Mouse (Mus musculus) midbrain, embryonic 15.5 days (tissue): ENCODE results near the gene Nhej1. TPM values are rescaled to one million over a fixed set of nuclear protein-coding genes. Genes with fewer than 3 reads are reported as not detected.

ENCODE experiments used
- ATAC-seq: fragments of 200-750 bp; cut with Nextera tagmentation; replicated peaks from 2 replicates; pipeline ENCODE4 v1.8.0; 2017; ENCODE audit warnings: moderate TSS enrichment
- H3K27ac ChIP-seq: fragments of 300-500 bp; sonication (generic); 2 replicates; pipeline ENCODE4 v1.5.1; 2015; ENCODE audit warnings: mild to moderate bottlenecking, inconsistent platforms
- H3K27me3 ChIP-seq: fragments of 300-500 bp; sonication (generic); replicated peaks from 2 replicates; pipeline ENCODE4 v1.6.1; 2015; ENCODE audit warnings: inconsistent platforms
- H3K36me3 ChIP-seq: fragments of 300-500 bp; sonication (generic); replicated peaks from 2 replicates; pipeline ENCODE4 v1.6.1; 2015; ENCODE audit warnings: inconsistent platforms
- H3K4me1 ChIP-seq: fragments of 300-500 bp; sonication (generic); 2 replicates; pipeline ENCODE4 v1.6.1; 2015; ENCODE audit warnings: inconsistent platforms
- H3K4me2 ChIP-seq: fragments of 300-500 bp; sonication (generic); 2 replicates; pipeline ENCODE4 v1.6.1; 2015; ENCODE audit warnings: inconsistent platforms, mild to moderate bottlenecking, moderate library complexity
- H3K4me3 ChIP-seq: fragments of 300-500 bp; sonication (generic); 2 replicates; pipeline ENCODE4 v1.5.1; 2015; ENCODE audit warnings: mild to moderate bottlenecking, inconsistent platforms
- H3K9ac ChIP-seq: fragments of 300-500 bp; sonication (generic); 2 replicates; pipeline ENCODE4 v1.6.1; 2015; ENCODE audit warnings: mild to moderate bottlenecking, inconsistent platforms
- H3K9me3 ChIP-seq: fragments of 300-500 bp; sonication (generic); 2 replicates; pipeline ENCODE4 v1.6.1; 2016; ENCODE audit warnings: inconsistent platforms
- WGBS: fragments of 180-500 bp; shearing (Covaris S2); methylation state at CpG from one replicate; pipeline ENCODE4 v1.1.7; 2015; ENCODE audit warnings: mixed read lengths; 5-methylcytosine and 5-hydroxymethylcytosine counted together
- polyA plus RNA-seq: library from polyadenylated mRNA; unstranded; fragments of >200 nt; fragmentation: Nextera tagmentation; extraction: Ambion mirVana; gene quantifications from 2 replicates; pipeline ENCODE4 v1.2.1, GENCODE M21; 2015

The Nhej1 gene
- polyA plus RNA-seq, 1 experiment from 2014 or later = 5.1 TPM

DNA sequence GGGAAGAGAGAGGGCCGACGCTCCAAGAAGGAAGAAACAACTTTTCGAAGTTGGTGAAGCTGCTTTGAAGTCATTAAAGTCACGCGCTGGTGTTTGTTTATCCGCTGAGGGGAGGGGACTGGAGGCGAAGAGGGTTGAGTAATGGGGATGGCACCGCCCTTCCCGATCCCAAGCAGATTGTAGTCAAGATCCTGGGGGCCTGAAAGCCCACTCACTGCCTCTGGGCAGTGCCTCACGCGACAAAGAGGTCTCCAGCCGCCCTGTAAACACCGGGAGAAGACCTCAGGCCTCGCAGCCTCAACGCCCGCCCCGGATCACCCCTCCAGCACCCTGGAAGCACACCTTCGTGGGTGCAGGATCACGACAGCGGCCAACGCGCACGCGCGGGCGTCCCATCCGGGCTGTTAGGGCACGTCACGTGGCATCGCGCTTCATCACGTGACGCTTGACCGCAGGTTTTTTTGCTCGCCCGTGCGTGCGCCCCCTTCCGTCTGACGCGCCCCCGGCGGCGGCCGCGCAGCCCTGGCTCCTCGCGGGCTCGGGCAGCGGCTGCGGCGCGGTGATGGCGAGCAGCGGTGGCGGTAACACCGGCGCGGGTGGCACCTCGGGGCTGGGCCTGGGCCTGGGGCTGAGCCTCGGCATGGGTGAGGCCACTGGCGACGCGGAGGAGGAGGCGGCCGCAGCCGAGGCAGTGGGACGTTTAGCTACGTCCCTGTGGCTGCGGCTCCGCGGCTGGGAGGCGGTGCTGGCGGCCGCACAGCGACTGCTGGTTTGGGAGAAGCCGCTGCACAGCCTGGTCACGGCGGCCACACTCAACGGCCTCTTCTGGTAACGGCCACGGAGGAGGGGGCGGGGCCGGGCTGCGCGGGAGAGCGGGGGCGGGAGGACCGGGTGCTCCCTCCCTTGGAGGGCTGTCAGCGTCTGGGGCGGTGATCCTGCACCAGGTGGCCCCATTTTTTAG is 17.6 kb upstream of the Nhej1 start, which contains the start of the genes Cnppd1 and Retreg2:
Gene Cnppd1, minus strand, starts transcription at position 411 of the 961 bp plus-strand sequence.
Gene Retreg2, plus strand, starts transcription at position 478 of the 961 bp plus-strand sequence.
- Histone ChIP-seq H3K27me3 (no peaks in the 10 kb centered on the region), H3K4me2 (peak within 1 kb of the TSS; percentile 92), H3K27ac (peak within 1 kb of the TSS; percentile 98), H3K4me3 (peak within 1 kb of the TSS; percentile 75), H3K9ac (peak within 1 kb of the TSS; percentile 88), H3K4me1 (peaks cover 43% of the 10 kb centered on the region), H3K9me3 (no peaks in the 10 kb centered on the region), H3K36me3 (peaks cover 41% of the 10 kb centered on the region)
- under 1% methylated on average over 91 of the region's 91 CpGs for WGBS
- peak; percentile 90 for ATAC-seq

DNA sequence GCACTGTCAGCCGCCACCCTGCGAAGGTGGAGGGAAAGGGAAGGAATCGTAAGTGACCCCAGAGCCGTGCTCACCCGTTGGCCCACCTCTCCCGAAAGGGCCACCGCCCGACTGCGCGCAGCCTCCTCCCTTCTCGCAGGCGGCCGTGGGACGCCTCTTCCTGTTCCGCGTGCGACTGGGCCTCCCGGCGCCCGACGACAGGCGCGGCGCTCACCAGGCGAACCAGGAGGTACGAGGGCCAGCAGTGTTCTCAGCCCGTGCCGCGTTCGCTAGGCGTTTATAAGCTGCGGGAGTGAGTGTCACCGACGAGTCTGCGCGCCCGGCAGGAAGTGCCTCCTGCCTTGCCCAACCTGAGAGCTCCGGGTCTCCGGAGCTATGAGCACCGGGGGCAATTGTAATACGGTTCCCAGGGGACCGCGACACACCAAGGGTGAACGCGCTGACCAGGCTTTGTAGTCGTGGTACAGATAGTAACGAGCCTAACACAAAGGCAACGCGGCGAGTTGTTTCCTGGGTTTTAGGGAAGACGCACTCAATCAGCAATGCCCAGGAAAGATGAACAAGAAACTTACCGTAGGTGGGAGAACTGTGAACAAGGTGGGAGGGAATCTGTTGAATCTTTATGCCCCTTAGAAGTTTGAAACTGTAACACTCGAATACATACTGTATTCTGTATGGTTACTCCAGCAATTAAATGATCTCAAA is 16.6 kb upstream of the Nhej1 start:
- H3K9me3 ChIP-seq = no peaks in the 10 kb centered on the region
- peak; percentile 24; the same call in 1 of the 2 replicates for ATAC-seq
- WGBS = under 1% methylated on average over 52 of the region's 53 CpGs
- H3K4me3 ChIP-seq = peak overlapping the region; percentile 75
- peak overlapping the region; percentile 92 for H3K4me2 ChIP-seq
- H3K27ac ChIP-seq = peak overlapping the region; percentile 98
- H3K36me3 ChIP-seq = peaks cover 35% of the 10 kb centered on the region
- H3K4me1 ChIP-seq = peaks cover 43% of the 10 kb centered on the region
- H3K27me3 ChIP-seq = no peaks in the 10 kb centered on the region
- peak overlapping the region; percentile 88 for H3K9ac ChIP-seq

DNA sequence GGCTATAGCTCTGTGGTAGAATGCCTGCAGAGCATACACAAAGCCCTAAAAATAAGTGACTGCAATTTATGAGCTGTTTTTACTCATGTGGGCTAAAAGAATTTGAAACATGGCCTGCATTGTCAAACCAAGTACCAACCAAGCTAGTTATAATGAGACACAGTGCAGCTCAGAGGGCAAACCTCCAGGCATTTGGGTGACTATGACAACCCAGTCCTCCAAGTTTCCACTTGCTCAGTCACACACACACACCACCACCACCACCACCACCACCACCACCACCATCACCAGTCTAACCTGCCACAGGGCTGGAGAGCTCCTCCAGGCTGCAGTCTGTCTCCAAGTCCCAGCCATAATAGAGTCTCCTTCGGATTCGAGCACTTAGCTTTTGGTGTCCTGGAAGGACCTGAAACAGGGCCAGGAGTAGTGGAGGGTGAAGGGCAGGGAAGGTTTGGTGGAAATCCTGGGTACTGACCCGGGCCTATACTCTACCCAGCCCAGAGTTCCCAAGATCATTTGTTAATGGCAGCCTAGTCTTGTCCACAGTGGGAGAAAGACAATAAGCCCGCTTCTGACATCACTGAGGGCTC is 15.7 kb upstream of the Nhej1 start:
- Histone ChIP-seq H3K9ac (peak overlapping the region; percentile 88), H3K4me2 (peak overlapping the region; percentile 92), H3K27me3 (no peaks in the 10 kb centered on the region), H3K9me3 (no peaks in the 10 kb centered on the region), H3K4me3 (peak overlapping the region; percentile 75), H3K36me3 (peaks cover 27% of the 10 kb centered on the region), H3K27ac (no peak overlapping the region; the same call in 1 of the 2 replicates), H3K4me1 (peaks cover 43% of the 10 kb centered on the region)
- 63% methylated on average over 4 of the region's 4 CpGs for WGBS
- ATAC-seq = no peak

DNA sequence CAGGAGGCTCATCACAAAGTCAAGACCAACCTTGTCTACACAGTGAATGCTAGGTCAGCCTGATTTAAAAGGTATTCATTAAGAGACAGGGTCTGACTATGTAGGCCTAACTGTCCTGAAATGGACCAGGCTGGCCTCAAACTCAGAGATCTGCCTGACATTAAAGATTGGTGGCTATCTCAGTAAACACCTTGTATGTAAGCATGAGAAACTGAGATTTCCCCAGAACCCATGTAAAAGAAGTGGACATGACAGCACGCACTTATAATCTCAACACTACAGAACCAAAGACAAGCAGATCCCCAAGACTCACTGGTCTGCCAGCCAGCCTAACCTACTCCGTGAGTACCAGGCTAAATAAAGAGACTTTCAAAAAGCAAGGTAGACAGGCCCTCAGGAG is 13.4 kb upstream of the Nhej1 start:
- WGBS = 98% methylated on average over 2 of the region's 2 CpGs
- Histone ChIP-seq H3K9ac (no peak overlapping the region), H3K9me3 (no peaks in the 10 kb centered on the region), H3K4me1 (peaks cover 28% of the 10 kb centered on the region), H3K27me3 (no peaks in the 10 kb centered on the region), H3K27ac (no peak overlapping the region), H3K36me3 (peaks cover 14% of the 10 kb centered on the region; the same call in 1 of the 2 replicates), H3K4me3 (no peak overlapping the region), H3K4me2 (no peak overlapping the region)
- ATAC-seq = no peak

DNA sequence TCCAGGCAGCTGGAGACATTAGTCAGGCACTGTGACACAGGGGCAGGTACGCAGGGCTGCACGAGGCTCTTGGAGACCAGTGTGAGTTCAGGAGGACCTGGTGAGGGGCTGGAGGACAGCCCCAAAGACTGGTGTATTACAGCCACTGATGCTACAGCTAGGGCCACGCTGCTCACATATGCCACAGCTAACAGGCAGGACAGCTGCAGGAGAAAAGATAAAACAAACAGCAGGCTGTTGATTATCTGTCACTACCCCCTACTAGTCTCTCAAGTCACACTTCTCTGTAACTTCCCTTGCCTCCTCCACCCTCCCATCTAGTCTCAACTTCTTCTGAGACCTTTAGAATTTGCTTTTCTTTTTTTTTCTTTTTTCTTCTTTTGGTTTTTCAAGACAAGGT is 11.7 kb upstream of the Nhej1 start:
- H3K4me2 ChIP-seq = no peak overlapping the region
- H3K4me3 ChIP-seq = no peak overlapping the region
- no peak overlapping the region for H3K27ac ChIP-seq
- no peak overlapping the region for H3K9ac ChIP-seq
- H3K27me3 ChIP-seq = no peaks in the 10 kb centered on the region
- 93% methylated on average over 3 of the region's 3 CpGs for WGBS
- H3K4me1 ChIP-seq = peaks cover 23% of the 10 kb centered on the region
- peaks cover 14% of the 10 kb centered on the region; the same call in 1 of the 2 replicates for H3K36me3 ChIP-seq
- ATAC-seq = no peak
- H3K9me3 ChIP-seq = no peaks in the 10 kb centered on the region

DNA sequence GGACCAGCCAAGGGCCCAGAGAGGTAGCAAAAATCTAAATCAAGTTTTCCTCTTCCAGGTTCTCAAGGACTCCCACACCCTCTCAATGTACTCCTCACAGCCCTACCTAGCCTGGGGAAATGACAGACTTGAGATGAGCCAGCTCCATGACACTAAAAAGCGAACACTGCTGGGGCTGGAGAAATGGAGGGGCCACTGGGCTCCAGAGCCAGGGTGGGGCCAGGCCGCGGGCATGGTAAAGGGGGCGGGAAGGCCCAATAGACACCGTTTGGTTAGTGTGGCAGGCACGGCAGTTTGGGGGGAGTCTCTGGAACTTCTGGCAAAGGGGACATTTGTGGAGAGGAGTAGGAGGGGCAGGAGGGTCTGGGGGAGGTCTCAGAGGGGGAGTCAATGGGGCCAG is 11.3 kb upstream of the Nhej1 start:
- Histone ChIP-seq H3K36me3 (peaks cover 14% of the 10 kb centered on the region; the same call in 1 of the 2 replicates), H3K4me2 (no peak overlapping the region), H3K9ac (no peak overlapping the region), H3K4me1 (peaks cover 23% of the 10 kb centered on the region), H3K9me3 (no peaks in the 10 kb centered on the region), H3K27ac (no peak overlapping the region), H3K27me3 (no peaks in the 10 kb centered on the region), H3K4me3 (no peak overlapping the region)
- ATAC-seq = no peak
- 83% methylated on average over 6 of the region's 6 CpGs for WGBS

DNA sequence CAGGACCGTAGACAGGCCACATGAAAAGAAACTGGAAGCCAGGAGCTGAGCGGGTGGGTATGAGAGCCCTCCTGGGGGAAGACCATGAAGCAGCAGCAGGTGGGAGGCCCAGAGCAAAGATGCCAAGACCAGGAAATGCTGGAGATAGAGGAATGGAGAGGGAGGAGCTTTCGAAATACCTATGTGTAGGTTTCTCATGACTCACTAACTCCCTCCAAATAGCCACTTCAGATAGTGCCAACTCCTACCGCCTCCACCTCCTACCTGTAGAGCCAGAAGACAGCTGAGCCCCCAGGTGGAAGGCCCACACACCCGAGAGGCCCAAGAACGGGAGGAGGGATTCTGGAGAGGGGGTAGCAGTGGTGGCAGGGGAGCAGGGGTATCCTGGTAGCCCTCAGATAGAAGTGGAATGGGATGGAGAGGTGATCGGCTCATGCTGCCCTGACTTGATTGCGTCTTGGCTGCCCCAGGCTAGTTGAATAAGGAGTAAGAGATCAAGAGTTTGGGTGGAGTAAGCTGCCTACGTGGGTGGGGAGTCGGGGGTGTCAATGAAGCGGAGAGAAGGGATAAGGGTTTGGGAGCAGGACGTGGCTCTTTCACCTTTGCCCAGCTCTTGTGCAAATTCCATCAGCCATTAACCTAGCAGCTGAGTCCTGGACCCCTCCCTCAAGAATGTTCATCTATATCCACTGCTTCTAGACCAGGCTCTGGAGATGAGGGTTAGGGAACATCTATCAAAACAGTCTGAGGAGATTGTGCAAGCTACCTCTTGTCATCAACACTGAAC is 8.6 kb upstream of the Nhej1 start, which contains the start of gene Slc23a3:
Gene Slc23a3, minus strand, starts transcription at position 470 of the 787 bp plus-strand sequence.
- H3K4me3 ChIP-seq = no peak within 1 kb of the TSS
- H3K4me1 ChIP-seq = no peaks in the 10 kb centered on the region

DNA sequence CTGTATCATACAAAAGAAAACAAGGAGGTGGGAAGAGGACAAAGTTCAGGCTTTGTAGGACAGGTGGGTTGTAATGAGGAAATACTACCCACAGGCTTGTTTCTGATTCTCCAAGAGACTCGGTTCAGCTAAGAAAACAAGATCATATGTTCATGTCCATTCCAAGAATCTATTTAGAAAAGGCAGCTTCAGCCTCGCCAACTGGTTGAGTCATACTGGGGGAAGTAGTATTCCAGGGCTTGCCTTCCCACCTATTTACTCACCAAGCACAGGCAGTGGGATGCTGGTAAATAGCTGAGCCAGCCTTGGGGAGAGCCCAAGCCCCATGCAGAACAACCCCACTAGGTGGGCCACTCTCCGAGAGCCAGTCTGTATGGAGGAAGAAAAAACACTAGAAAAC is 3.6 kb upstream of the Nhej1 start:
- H3K9ac ChIP-seq = no peak overlapping the region
- no peaks in the 10 kb centered on the region for H3K9me3 ChIP-seq
- peaks cover 7% of the 10 kb centered on the region; the same call in 1 of the 2 replicates for H3K4me1 ChIP-seq
- H3K4me2 ChIP-seq = no peak overlapping the region
- no peaks in the 10 kb centered on the region for H3K36me3 ChIP-seq
- ATAC-seq = no peak
- no peak overlapping the region for H3K27ac ChIP-seq
- WGBS = 85% methylated on average over 3 of the region's 3 CpGs
- H3K27me3 ChIP-seq = no peaks in the 10 kb centered on the region
- no peak overlapping the region for H3K4me3 ChIP-seq

More for the DNA sequence above, 8.6 kb upstream of the Nhej1 start, which contains the start of gene Slc23a3:
- H3K4me2 ChIP-seq = no peak within 1 kb of the TSS
- no peak within 1 kb of the TSS for H3K9ac ChIP-seq
- H3K27ac ChIP-seq = no peak within 1 kb of the TSS
- no peaks in the 10 kb centered on the region for H3K9me3 ChIP-seq
- 62% methylated on average over 12 of the region's 12 CpGs for WGBS
- peaks cover 13% of the 10 kb centered on the region; the same call in 1 of the 2 replicates for H3K36me3 ChIP-seq
- no peaks in the 10 kb centered on the region for H3K27me3 ChIP-seq
- ATAC-seq = no peak

DNA sequence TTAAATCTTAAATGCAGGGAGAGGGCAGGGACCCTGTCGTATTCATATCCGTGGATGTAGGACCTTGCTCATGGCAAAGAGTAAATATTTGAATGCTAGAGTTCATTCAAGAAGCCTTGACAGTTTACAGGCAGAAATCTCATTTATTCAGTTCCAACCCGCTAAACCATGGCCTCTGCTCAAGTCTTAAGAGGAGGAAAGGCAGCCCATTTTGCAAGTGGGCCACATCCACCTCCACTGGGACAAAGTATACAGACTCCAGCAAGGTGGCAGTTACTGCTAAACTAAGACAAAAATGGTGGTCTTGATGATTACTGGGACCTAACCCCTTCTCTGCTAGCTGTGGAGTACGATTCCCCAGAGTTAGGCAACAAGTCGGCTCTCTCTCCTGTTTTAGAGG is 418 bp upstream of the Nhej1 start:
- Histone ChIP-seq H3K27me3 (no peaks in the 10 kb centered on the region), H3K9me3 (no peaks in the 10 kb centered on the region), H3K9ac (peak overlapping the region; percentile 65), H3K27ac (peak overlapping the region; percentile 91; the same call in 1 of the 2 replicates), H3K4me2 (peak overlapping the region; percentile 69), H3K36me3 (no peaks in the 10 kb centered on the region), H3K4me3 (peak overlapping the region; percentile 57), H3K4me1 (peaks cover 7% of the 10 kb centered on the region; the same call in 1 of the 2 replicates)
- 0 out of 2 replicates have a peak, but pooled peaks have one; percentile 10 for ATAC-seq
- 34% methylated on average over 5 of the region's 5 CpGs for WGBS

DNA sequence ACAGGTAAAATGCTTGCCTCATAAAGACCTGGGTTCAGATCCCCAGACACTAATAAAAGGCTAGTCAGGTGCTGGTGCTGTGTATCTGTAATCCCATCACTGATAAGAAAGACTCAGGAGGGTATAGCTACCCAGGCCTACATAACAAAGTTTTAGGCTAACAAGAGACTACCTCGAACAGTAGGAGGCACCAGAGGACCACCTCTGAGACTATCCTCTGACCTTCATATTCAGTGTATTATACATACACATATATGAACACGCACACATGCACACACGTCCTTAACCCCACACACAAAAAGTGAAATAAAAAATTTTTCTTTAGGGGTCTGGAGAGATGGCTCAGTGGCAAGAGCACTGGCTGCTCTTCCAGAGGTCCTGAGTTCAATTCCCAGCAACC is 2.8 kb downstream of the Nhej1 start:
- peaks cover 7% of the 10 kb centered on the region; the same call in 1 of the 2 replicates for H3K4me1 ChIP-seq
- H3K27me3 ChIP-seq = no peaks in the 10 kb centered on the region
- no peak overlapping the region for H3K9ac ChIP-seq
- H3K4me3 ChIP-seq = no peak overlapping the region
- no peak overlapping the region for H3K4me2 ChIP-seq
- H3K36me3 ChIP-seq = no peaks in the 10 kb centered on the region
- no peak overlapping the region for H3K27ac ChIP-seq
- no peak for ATAC-seq
- no peaks in the 10 kb centered on the region for H3K9me3 ChIP-seq
- WGBS = 87% methylated on average over 3 of the region's 3 CpGs

DNA sequence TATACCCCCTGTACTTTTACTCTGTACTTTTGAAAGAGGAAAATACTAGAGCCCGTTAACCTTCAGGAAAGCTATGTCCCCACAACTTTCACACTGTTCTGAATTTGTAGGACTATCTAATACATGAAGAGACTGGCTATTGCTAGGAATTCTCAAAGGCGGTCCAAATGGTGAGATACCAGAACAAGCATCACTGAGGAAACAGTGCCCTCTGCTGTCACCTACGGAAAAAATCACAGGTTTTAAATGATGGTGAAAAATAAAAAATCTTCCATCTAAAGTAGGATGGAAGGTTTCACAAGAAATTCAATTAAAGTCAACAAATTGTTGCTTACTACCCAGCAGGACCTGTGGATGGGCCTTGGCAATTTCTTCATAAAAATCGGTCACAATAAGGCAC is 72.9 kb downstream of the Nhej1 start:
- ATAC-seq = no peak
- Histone ChIP-seq H3K27me3 (no peaks in the 10 kb centered on the region), H3K9ac (no peak overlapping the region), H3K36me3 (no peaks in the 10 kb centered on the region), H3K4me1 (no peaks in the 10 kb centered on the region), H3K4me3 (no peak overlapping the region), H3K27ac (no peak overlapping the region), H3K9me3 (no peaks in the 10 kb centered on the region), H3K4me2 (no peak overlapping the region)
- WGBS = 41% methylated on average over 4 of the region's 4 CpGs
